Mouse (Mus musculus): Measurements from ENCODE around the gene Prss21. TPM values are rescaled to one million over a fixed set of nuclear protein-coding genes. Genes with fewer than 3 reads are reported as not detected.

Prss21 gene
- not detected in 2 replicates for polyA plus RNA-seq (2015; fragmentation: Nextera tagmentation; extraction: Ambion mirVana)

DNA sequence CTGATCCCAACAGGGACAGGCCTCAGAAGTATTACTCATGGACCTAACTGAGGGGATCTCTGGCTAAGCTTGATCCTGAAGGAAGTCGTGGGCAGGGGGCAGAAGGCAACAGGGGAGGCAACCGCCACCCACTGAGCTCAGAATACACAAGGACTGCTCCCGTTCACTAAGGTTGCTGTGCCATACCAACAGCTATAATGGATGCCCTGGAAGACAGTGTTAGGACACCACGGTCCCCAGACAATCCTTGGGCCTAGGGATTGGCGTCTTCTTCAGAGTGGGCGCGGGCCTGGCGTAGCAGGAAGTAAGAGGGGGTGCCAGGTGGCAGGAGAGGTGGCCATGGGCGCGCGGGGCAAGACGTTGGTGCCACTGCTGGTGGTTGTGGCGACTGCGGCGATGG lies at the start of gene Prss21:
Prss21 (plus strand) TSS at position 301 of the 400 bp plus-strand sequence.
- DNase-seq: no peak
- Histone ChIP-seq H3K27ac (ENCODE audit: low read depth) (no peak within 1 kb of the TSS), H3K4me2 (ENCODE audit: low read depth, low read length) (no peak within 1 kb of the TSS), H3K36me3 (replicated peaks; ENCODE audit: insufficient read depth, low read length) (no peaks in the 10 kb centered on the region), H3K9me3 (ENCODE audit: low read length) (no peaks in the 10 kb centered on the region), H3K27me3 (ENCODE audit: insufficient read depth, low read length) (no peaks in the 10 kb centered on the region), H3K4me1 (ENCODE audit: insufficient read depth) (no peaks in the 10 kb centered on the region), H3K9ac (replicated peaks) (no peak within 1 kb of the TSS), H3K4me3 (ENCODE audit: low read depth, low read length) (no peak within 1 kb of the TSS)
- TF ChIP-seq CTCF (IDR thresholded peaks at IDR 0.05; ENCODE audit: low read depth) (no peak), EP300 (IDR thresholded peaks at IDR 0.05; ENCODE audit: low read depth) (no peak)
- ATAC-seq: no peak
- 87% methylated on average over 15 of the region's 15 CpGs for WGBS (ENCODE audit: insufficient replicate concordance)

DNA sequence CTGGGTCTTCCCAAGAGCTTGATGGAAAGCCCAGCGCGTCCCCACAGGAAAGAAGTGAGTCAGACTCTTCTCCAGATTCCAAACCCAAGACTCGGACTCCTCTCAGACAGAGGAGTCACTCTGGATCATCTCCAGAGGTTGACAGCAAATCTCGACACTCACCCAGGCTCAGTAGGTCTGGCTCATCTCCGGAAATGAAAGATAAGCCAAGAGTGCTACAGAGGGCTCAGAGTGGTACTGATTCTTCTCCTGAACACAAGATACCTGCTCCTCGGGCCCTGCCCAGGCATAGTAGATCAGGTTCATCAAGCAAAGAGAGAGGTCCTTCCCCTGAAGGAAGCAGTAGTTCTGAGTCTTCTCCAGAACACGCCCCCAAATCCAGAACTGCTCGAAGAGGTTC lies 49.3 kb upstream of the Prss21 start:
- Histone ChIP-seq H3K27ac (ENCODE audit: low read depth) (no peak overlapping the region), H3K4me1 (ENCODE audit: insufficient read depth) (no peaks in the 10 kb centered on the region), H3K4me3 (ENCODE audit: low read depth, low read length) (no peak overlapping the region), H3K9ac (replicated peaks) (no peak overlapping the region), H3K36me3 (replicated peaks; ENCODE audit: insufficient read depth, low read length) (peaks cover 96% of the 10 kb centered on the region), H3K4me2 (ENCODE audit: low read depth, low read length) (no peak overlapping the region), H3K9me3 (ENCODE audit: low read length) (peaks cover 19% of the 10 kb centered on the region), H3K27me3 (ENCODE audit: insufficient read depth, low read length) (no peaks in the 10 kb centered on the region)
- TF ChIP-seq CTCF (IDR thresholded peaks at IDR 0.05; ENCODE audit: low read depth) (no peak), EP300 (IDR thresholded peaks at IDR 0.05; ENCODE audit: low read depth) (no peak)
- no peak for DNase-seq
- ATAC-seq: no peak
- 97% methylated on average over 8 of the region's 8 CpGs for WGBS (ENCODE audit: insufficient replicate concordance)

DNA sequence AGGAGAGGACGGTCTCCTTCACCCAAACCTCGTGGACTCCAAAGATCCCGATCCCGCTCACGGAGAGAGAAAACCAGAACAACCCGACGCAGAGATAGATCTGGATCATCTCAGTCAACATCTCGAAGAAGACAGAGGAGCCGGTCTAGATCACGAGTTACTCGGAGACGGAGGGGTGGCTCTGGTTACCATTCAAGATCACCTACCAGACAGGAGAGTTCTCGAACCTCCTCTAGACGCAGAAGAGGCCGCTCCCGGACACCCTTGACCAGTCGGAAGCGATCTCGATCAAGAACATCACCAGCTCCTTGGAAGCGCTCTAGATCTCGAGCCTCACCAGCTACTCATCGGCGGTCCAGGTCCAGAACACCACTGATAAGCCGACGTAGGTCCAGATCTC lies 48.6 kb upstream of the Prss21 start:
- no peaks in the 10 kb centered on the region for H3K27me3 ChIP-seq (ENCODE audit: insufficient read depth, low read length)
- H3K4me2 ChIP-seq (ENCODE audit: low read depth, low read length): no peak overlapping the region
- H3K4me3 ChIP-seq (ENCODE audit: low read depth, low read length): no peak overlapping the region
- no peaks in the 10 kb centered on the region for H3K4me1 ChIP-seq (ENCODE audit: insufficient read depth)
- H3K9me3 ChIP-seq (ENCODE audit: low read length): peaks cover 19% of the 10 kb centered on the region
- H3K36me3 ChIP-seq (replicated peaks; ENCODE audit: insufficient read depth, low read length): peaks cover 96% of the 10 kb centered on the region
- WGBS (ENCODE audit: insufficient replicate concordance): 97% methylated on average over 25 of the region's 25 CpGs
- DNase-seq (no peak), ATAC-seq (no peak)
- no peak overlapping the region for H3K9ac ChIP-seq (replicated peaks)
- no peak for TF ChIP-seq EP300 (IDR thresholded peaks at IDR 0.05; ENCODE audit: low read depth)
- TF ChIP-seq CTCF (IDR thresholded peaks at IDR 0.05; ENCODE audit: low read depth): no peak
- no peak overlapping the region for H3K27ac ChIP-seq (ENCODE audit: low read depth)

DNA sequence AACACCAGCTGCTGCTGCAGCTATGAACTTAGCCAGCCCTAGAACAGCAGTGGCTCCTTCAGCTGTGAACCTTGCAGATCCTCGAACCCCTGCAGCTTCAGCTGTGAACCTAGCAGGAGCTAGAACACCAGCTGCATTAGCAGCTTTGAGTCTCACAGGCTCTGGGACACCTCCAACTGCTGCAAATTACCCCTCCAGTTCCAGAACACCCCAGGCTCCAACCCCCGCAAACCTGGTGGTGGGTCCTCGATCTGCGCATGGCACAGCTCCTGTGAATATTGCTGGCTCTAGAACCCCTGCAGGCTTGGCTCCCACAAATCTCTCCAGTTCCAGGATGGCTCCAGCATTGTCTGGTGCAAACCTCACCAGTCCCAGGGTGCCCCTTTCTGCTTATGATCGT lies 47.1 kb upstream of the Prss21 start:
- WGBS (ENCODE audit: insufficient replicate concordance): 94% methylated on average over 5 of the region's 5 CpGs
- Histone ChIP-seq H3K27me3 (ENCODE audit: insufficient read depth, low read length) (no peaks in the 10 kb centered on the region), H3K9ac (replicated peaks) (no peak overlapping the region), H3K9me3 (ENCODE audit: low read length) (peaks cover 15% of the 10 kb centered on the region), H3K27ac (ENCODE audit: low read depth) (no peak overlapping the region), H3K4me3 (ENCODE audit: low read depth, low read length) (no peak overlapping the region), H3K36me3 (replicated peaks; ENCODE audit: insufficient read depth, low read length) (peaks cover 96% of the 10 kb centered on the region), H3K4me2 (ENCODE audit: low read depth, low read length) (no peak overlapping the region), H3K4me1 (ENCODE audit: insufficient read depth) (no peaks in the 10 kb centered on the region)
- no peak for TF ChIP-seq CTCF (IDR thresholded peaks at IDR 0.05; ENCODE audit: low read depth)
- no peak for TF ChIP-seq EP300 (IDR thresholded peaks at IDR 0.05; ENCODE audit: low read depth)
- ATAC-seq (no peak), DNase-seq (no peak)

DNA sequence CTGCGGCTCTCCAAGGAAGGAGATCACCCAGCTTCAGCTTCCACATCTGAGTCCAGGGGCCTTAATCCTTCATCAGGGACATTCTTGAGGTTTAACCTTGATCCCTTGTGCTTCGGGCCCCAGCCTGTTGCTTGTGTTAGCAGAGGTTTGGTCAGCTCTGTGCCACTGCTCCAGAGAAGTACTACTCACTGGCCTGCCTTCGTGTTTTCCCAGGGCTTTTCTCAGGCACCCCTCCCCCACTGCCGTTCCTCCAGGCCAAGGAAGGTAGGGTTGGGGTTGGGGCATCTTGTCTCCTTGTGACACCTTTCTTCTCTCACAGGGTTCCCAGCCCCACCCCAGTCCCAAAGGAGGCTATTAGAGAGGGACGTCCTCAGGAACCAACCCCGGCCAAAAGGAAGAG lies 45.8 kb upstream of the Prss21 start:
- TF ChIP-seq EP300 (IDR thresholded peaks at IDR 0.05; ENCODE audit: low read depth) (no peak), CTCF (IDR thresholded peaks at IDR 0.05; ENCODE audit: low read depth) (no peak)
- Histone ChIP-seq H3K9ac (replicated peaks) (no peak overlapping the region), H3K9me3 (ENCODE audit: low read length) (peaks cover 15% of the 10 kb centered on the region), H3K4me3 (ENCODE audit: low read depth, low read length) (no peak overlapping the region), H3K27me3 (ENCODE audit: insufficient read depth, low read length) (no peaks in the 10 kb centered on the region), H3K36me3 (replicated peaks; ENCODE audit: insufficient read depth, low read length) (peaks cover 93% of the 10 kb centered on the region), H3K4me1 (ENCODE audit: insufficient read depth) (no peaks in the 10 kb centered on the region), H3K4me2 (ENCODE audit: low read depth, low read length) (no peak overlapping the region), H3K27ac (ENCODE audit: low read depth) (no peak overlapping the region)
- 77% methylated on average over 6 of the region's 6 CpGs for WGBS (ENCODE audit: insufficient replicate concordance)
- DNase-seq (no peak), ATAC-seq (no peak)

DNA sequence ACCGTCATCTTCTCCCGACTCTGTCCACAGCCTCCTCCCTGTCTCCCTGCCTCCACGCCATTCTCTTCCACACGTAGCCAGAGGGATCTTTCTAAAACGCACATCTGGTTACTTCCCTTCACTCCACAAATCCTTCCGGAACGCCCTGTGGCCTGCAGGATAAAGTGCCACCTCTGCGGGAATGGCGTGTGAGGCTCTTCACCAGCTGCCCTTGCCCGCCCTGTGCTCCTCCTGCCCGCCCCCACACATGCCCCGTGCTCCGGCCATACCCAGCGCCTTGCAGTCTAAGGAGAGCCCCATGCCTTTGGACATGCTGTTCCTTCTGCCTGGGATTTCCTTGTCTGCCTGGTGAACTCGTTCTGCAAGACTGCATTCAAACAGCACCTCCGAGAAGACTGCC lies 44.8 kb upstream of the Prss21 start:
- ATAC-seq (0 out of 2 replicates have a peak, but pooled peaks have one; percentile 17), DNase-seq (no peak)
- 84% methylated on average over 16 of the region's 16 CpGs for WGBS (ENCODE audit: insufficient replicate concordance)
- Histone ChIP-seq H3K36me3 (replicated peaks; ENCODE audit: insufficient read depth, low read length) (peaks cover 85% of the 10 kb centered on the region), H3K4me2 (ENCODE audit: low read depth, low read length) (no peak overlapping the region), H3K4me1 (ENCODE audit: insufficient read depth) (peaks cover 8% of the 10 kb centered on the region), H3K9me3 (ENCODE audit: low read length) (peaks cover 15% of the 10 kb centered on the region), H3K9ac (replicated peaks) (no peak overlapping the region), H3K27me3 (ENCODE audit: insufficient read depth, low read length) (no peaks in the 10 kb centered on the region), H3K27ac (ENCODE audit: low read depth) (no peak overlapping the region), H3K4me3 (ENCODE audit: low read depth, low read length) (no peak overlapping the region)
- TF ChIP-seq CTCF (IDR thresholded peaks at IDR 0.05; ENCODE audit: low read depth): no peak
- no peak for TF ChIP-seq EP300 (IDR thresholded peaks at IDR 0.05; ENCODE audit: low read depth)

DNA sequence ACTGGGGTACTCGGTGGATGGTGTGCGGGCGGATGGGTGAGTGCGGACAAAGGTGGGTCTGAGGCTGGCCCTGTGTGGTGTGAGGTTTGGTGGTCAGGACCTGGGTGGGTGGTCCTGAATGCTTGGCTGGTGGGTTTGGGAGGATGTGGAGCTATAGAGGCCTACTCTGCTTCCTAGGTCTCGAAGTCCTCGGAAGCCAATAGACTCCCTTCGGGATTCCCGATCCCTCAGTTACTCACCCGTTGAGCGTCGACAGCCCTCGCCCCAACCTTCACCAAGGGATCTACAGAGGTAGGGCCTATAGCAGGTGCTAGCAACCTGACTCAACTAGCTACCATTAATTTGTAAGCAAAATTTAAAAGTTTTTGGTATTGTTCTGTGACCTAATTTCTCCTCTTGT lies 44.2 kb upstream of the Prss21 start:
- TF ChIP-seq EP300 (IDR thresholded peaks at IDR 0.05; ENCODE audit: low read depth): no peak
- no peak for TF ChIP-seq CTCF (IDR thresholded peaks at IDR 0.05; ENCODE audit: low read depth)
- H3K4me3 ChIP-seq (ENCODE audit: low read depth, low read length): no peak overlapping the region
- 89% methylated on average over 12 of the region's 12 CpGs for WGBS (ENCODE audit: insufficient replicate concordance)

More for the DNA sequence above, 44.2 kb upstream of the Prss21 start:
- no peak for DNase-seq
- Histone ChIP-seq H3K4me2 (ENCODE audit: low read depth, low read length) (no peak overlapping the region), H3K9me3 (ENCODE audit: low read length) (peaks cover 11% of the 10 kb centered on the region), H3K36me3 (replicated peaks; ENCODE audit: insufficient read depth, low read length) (peaks cover 79% of the 10 kb centered on the region), H3K27me3 (ENCODE audit: insufficient read depth, low read length) (no peaks in the 10 kb centered on the region), H3K27ac (ENCODE audit: low read depth) (no peak overlapping the region), H3K4me1 (ENCODE audit: insufficient read depth) (peaks cover 11% of the 10 kb centered on the region), H3K9ac (replicated peaks) (no peak overlapping the region)
- ATAC-seq: no peak
